Mouse (Mus musculus) cerebellum, adult 9-10 months (tissue): ENCODE data around the gene Ifi211.
"Not testable (repeated sequence)": the region's sequence is repeated elsewhere in the genome, so short reads cannot be mapped to it uniquely, and the experiment has no call there.

Experiments
- DNase-seq: peaks from one replicate; pipeline ENCODE4 v3.0.0; 2022

The Ifi211 gene

GRCm38 (mm10) chr1:173878264-173878663, 34.6 kb downstream of the Ifi211 start:
- DNase-seq, result not testable (repeated sequence)

- not testable (repeated sequence) for DNase-seq
Measured at GRCm38 (mm10) chr1:173877125-173877524, 35.7 kb downstream of the Ifi211 start.

- DNase-seq, result not testable (repeated sequence)
Measured at GRCm38 (mm10) chr1:173868586-173868985, 44.3 kb downstream of the Ifi211 start.

- no peak for DNase-seq
Measured at GRCm38 (mm10) chr1:173866504-173866903, 46.3 kb downstream of the Ifi211 start.

GRCm38 (mm10) chr1:173853711-173854110, 59.1 kb downstream of the Ifi211 start:
- not testable (repeated sequence) for DNase-seq

- not testable (repeated sequence) for DNase-seq
Measured at GRCm38 (mm10) chr1:173852853-173853252, 60.0 kb downstream of the Ifi211 start.
